Mouse (Mus musculus) mouse trophoblast stem cell (cell line): ENCODE results near the gene Asic4.

Experiments used
- in situ Hi-C, 2 experiments: fragments of 300-500 bp; cut with MseI, MboI; formaldehyde crosslinking; loops; 2 replicates in 1 of 2; 3 replicates in 1 of 2; pipeline ENCODE4 v1.15.1; 2025

Asic4 gene

DNA sequence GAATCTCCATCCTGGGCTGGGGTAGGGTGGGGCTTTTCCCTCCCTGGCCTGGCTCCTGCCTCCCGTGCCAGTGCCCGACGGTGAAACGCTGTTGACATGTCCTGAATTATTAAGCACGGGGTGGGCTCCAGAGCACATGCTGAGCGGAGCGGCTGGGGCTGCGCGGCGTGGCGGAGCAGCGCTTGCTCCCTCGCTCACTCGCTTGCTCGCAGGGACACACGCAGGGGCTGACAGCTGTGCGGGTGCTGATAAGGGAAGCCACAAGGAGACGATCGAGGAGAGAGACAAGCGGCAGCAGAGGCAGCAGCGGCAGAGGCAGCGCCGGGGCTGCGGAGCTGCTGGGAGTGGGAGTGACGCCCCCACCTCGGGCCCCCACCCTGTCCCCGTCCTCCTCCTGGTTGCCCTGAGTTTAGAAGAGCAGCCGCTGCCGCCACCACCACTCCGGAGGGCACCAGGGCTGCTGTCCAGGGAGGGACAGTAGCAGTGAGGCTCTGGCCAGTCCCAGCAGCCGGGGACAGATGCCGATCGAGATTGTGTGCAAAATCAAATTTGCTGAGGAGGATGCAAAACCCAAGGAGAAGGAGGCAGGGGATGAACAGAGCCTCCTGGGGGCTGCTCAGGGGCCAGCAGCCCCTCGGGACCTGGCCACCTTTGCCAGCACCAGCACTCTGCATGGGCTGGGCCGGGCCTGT lies at the start of gene Asic4:
TSS of gene Asic4 (plus strand) at position 123 of the 692 bp plus-strand sequence.
- in situ Hi-C loops = no loop called here

DNA sequence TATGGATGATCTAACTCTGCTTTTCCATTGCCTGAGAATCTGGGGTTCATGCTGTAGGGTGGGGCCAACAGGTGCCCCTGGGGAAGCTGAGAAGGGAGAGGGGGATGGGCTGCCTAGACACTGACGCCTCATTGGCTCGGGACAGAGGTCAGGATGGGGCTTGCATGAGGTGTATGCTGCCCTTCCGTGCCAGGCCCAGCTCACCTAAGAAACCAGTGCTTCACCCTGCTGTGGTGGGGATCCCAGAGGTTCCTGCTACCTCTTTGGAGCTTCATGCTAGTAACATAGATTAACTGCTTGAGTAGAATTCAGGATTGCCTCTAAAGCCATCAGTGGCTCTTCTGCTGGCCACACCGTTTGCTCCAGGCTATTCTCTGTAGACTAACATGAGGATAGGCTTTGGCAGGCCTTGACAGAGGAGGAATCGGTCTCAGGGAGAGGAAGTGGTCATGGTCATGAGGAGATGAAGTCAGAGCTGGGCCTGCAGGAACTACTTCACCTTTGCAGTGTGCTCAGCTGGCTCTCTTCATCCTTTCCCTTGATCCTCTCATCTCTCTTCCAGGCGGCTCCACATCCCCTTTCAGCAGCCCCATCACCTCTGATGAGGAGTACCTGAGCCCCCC lies 49.6 kb upstream of the Asic4 start:
- in situ Hi-C loops = no loop called here

DNA sequence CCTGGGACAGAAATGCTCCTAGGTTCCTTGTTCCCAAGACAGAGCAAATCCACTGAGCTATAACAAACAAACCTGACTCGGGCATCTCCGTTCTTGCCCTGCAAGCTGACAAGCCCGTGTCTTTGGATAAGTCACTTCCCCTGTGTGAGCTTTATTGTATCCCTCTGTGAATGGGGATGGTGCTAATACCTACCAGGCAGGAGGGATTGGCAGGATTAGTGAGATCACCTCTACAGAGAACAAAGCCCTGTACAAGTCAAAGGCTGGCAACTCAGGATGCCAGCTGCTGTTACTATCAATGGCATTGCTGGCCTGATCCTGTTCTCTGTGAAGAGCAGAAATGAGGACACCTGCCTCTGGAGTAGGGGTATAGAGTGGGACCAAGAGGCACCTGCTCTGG lies 44.7 kb upstream of the Asic4 start:
- in situ Hi-C loops = no loop called here

- in situ Hi-C loops = no loop called here
Measured at GRCm38 (mm10) chr1:75406173-75406572, 44.1 kb upstream of the Asic4 start.

GRCm38 (mm10) chr1:75407056-75407455 lies 43.2 kb upstream of the Asic4 start:
- in situ Hi-C loops = no loop called here

GRCm38 (mm10) chr1:75408210-75408609 lies 42.0 kb upstream of the Asic4 start:
- in situ Hi-C loops = no loop called here

- in situ Hi-C loops = no loop called here
Measured at GRCm38 (mm10) chr1:75409950-75410349, 40.3 kb upstream of the Asic4 start.

DNA sequence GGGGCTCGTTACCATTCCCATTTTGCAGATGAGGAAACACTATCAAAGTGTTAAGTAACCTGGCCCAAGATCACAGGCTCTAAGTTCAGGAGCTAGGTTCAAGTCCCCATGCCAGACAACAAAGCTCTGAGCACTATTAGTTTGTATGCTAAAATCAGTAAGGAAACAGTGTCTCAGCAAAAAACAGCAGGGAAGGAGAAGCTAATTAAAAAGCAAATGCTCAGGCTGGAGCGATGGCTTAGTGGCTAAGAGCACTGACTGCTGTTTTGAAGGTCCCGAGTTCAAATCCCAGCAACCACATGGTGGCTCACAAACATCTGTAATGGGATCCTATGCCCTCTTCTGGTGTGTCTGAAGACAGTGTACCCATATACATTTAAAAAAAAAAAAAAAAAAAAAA lies 38.0 kb upstream of the Asic4 start:
- in situ Hi-C loops = no loop called here

GRCm38 (mm10) chr1:75413749-75414148 lies 36.5 kb upstream of the Asic4 start:
- in situ Hi-C loops = no loop called here

DNA sequence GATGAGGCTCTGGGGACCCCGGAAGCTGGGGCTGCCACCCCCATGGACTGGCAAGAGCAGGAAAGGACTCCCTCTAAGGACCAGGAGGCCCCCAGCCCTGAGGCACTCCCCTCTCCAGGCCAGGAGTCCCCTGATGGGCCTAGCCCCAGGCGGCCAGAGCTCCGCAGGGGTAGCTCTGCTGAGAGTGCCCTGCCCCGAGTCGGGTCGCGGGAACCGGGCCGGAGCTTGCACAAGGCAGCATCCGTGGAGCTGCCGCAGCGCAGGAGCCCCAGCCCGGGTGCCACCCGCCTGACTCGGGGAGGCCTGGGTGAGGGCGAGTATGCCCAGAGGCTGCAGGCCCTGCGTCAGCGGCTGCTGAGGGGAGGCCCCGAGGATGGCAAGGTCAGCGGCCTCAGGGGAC lies 28.4 kb upstream of the Asic4 start:
- in situ Hi-C loops = no loop called here

- in situ Hi-C loops = no loop called here
Measured at GRCm38 (mm10) chr1:75422216-75422822, 27.9 kb upstream of the Asic4 start.

DNA sequence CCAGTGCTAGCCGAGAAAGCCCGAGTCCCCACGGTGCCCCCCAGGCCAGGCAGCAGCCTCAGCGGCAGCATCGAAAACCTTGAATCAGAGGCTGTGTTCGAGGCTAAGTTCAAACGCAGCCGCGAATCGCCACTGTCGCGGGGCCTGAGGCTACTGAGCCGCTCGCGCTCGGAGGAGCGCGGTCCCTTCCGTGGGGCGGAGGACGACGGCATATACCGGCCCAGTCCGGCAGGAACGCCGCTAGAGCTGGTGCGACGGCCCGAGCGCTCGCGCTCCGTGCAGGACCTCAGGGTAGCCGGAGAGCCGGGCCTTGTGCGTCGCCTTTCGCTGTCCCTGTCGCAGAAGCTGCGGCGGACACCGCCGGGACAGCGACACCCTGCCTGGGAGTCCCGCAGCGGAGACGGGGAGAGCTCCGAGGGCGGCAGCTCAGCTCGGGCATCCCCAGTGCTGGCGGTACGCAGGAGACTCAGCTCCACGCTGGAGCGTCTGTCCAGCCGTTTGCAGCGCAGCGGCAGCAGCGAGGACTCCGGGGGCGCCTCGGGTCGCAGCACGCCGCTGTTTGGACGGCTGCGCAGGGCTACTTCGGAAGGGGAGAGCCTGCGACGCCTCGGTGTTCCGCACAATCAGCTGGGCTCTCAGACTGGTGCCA lies 27.3 kb upstream of the Asic4 start:
- in situ Hi-C loops = no loop called here

- in situ Hi-C loops = no loop called here
Measured at GRCm38 (mm10) chr1:75423780-75424390, 26.4 kb upstream of the Asic4 start.

DNA sequence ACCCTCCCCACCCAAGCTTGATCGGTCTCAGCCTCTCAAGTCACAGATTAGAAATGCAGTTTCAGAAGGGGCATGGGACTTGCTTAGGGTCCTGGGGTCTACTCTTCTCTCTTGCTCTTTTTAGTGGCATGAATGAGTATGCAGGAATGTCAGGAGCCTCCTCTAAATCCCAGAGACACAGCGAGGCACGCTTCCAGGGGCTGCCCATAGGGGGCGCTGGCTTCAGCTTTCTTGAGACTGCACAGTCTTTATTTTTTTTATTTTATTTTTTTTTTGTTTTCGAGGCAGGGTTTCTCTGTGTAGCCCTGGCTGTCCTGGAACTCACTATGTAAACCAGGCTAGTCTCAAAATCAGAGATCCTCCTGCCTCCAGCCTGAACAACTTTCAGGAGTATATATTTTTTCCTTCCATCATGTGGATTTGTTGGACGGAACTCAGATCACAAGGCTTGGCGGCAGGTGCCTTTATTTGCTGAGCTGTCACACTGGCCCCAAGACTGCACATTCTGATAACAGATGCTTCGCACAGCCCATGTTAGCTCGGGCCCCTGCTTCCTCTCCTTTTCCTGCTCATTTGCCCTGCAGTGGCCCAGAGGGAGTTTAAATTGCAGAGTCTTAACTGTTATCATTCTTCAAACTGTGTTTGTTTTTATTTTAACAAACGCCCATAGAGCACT lies 24.3 kb upstream of the Asic4 start:
- in situ Hi-C loops = no loop called here

GRCm38 (mm10) chr1:75435475-75436328 lies 14.5 kb upstream of the Asic4 start, which contains the start of gene Gmppa:
Gene Gmppa (plus strand): TSS chr1:75435930.
- in situ Hi-C loops = no loop called here

DNA sequence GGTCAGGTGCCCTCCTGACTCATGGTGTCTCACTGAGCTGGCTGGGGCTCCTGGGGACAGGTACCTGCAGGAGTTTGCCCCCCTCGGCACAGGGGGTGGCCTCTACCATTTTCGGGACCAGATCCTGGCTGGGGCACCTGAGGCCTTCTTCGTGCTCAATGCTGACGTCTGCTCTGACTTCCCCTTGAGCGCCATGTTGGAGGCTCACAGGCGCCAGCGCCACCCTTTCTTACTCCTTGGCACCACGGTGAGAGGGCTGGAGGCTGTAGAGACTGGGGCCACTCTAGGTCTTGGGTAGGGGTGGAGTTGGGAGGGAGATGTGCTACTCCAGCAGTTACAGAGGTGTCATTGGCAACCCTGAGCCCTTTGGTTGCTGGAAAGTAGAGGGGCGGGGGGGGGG lies 11.5 kb upstream of the Asic4 start:
- in situ Hi-C loops = no loop called here

GRCm38 (mm10) chr1:75440661-75441060 lies 9.6 kb upstream of the Asic4 start:
- in situ Hi-C loops = no loop called here

- in situ Hi-C loops = no loop called here
Measured at GRCm38 (mm10) chr1:75441471-75441996, 8.7 kb upstream of the Asic4 start.

DNA sequence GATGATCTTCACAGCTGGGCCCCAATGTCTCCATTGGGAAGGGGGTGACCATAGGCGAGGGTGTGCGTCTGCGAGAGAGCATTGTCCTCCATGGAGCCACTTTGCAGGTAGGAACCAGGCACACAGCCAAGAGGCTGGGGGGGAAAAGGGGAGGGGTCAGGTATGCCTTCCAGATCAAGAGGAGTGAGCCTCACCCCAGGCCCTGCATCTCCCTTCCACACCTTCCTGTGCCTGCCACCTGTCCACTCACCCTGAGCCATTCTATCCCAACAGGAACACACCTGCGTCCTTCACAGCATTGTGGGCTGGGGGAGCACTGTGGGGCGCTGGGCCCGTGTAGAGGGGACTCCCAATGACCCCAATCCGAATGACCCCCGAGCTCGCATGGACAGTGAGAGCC lies 8.1 kb upstream of the Asic4 start:
- in situ Hi-C loops = no loop called here

GRCm38 (mm10) chr1:75442811-75443210 lies 7.4 kb upstream of the Asic4 start:
- in situ Hi-C loops = no loop called here
